Mouse (Mus musculus): ENCODE measurements around the gene Olfr25. TPM values are rescaled to one million over a fixed set of nuclear protein-coding genes. Genes with fewer than 3 reads are reported as not detected.

Olfr25 gene
- total RNA-seq (2021): not detected

DNA sequence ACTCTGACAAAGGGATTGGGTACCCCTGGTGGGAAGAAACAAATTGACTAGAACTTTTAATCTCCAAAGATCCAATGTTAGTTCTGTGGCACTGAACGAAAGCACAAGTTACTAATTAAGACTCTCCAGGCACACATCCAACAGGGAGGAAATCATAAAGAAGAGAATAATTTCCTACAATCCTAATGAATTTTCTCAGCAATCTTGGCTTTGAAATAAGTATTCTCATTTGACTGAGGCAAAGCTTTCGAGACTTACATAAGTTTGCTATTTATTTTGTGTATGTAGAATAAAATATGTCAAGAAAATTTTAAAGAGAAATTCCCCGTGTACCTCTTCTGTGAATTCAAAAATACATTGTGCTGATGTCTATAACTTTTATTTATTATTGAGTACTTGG, at the start of gene Olfr25:
Gene Olfr25, plus strand, starts transcription at position 301 of the 400 bp plus-strand sequence.
- DNase-seq: no peak

DNA sequence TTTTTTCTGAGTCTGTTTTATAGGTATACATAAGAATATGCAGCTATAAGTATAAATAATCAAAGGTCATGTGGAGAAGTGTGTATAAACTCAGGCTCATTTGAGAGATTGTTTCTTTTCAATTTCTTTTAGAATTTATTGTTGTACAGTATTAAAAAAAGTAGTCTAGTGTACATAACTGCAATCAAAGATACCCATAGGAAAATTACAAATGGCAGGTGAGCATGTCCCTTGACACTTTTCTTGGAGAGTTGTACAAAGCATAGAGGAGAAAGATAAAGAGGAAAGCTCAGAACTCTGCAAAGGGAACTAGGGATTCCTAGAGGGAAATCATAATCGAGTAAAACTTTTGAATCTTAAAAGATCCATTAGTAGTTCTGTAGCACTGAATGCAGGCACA, 38.1 kb upstream of the Olfr25 start, which contains the start of gene Olfr896-ps1:
Gene Olfr896-ps1, plus strand, starts transcription at position 301 of the 400 bp plus-strand sequence.
- DNase-seq: no peak

DNA sequence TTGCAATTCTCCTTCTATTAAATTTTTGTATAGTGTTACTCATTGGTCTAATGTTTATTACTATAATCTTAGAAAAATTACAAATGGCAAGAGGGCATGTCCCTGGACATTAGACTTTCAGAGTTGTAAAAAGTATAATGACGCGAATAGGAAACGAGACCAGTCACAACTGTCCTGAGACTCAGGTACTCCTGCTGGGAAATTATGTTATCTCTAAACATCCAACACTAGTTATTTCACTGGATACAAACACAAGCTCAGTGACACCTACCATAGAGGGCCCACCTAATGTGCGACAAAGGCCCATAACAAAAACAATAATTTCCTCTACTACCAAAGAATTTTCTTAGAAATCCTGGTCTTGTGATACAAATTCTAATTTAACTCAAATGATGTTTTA, 19.3 kb downstream of the Olfr25 start, which contains the start of gene Olfr898:
Gene Olfr898, plus strand, starts transcription at position 301 of the 400 bp plus-strand sequence.
- no peak for DNase-seq

DNA sequence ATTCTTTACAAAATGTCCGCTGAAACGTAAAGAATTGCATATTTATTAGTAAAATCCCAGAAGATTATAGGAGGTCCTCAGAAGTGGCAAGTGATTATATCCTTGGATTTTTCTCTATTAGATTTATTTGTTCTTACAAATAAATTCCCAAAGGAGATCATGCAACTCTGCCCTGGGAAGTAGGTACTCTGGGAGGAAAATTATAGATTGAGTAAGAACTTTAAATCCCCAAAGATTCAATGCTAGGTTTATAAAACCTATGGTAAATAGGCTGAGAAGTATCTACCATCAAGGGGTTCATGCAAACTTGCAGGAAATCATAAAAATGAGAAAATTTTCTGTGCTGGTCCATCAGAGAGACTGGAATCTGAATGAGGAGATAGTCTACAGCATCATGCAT, 37.7 kb downstream of the Olfr25 start, which contains the start of gene Olfr250:
Gene Olfr250, plus strand, starts transcription at position 301 of the 400 bp plus-strand sequence.
- DNase-seq: no peak

DNA sequence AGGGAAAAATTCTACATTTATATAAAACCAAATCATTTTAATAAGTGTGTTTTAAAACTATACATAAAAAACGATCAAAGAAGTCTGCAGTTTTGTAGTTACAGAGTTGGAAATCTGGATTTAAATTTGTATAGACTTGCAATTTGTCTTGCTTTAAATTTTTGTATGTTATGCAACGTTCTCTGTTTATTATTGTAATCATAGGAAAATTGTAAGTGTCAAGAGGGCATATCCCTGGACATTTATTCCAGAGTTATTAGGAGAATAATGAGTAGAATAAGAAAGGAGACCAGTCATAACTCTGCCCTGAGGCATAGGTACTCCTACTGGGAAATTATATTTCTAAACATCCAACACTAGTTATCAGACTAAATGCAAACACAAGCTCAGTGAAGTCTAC, 47.9 kb downstream of the Olfr25 start, which contains the start of gene Olfr251:
Gene Olfr251, plus strand, starts transcription at position 301 of the 400 bp plus-strand sequence.
- no peak for DNase-seq

Other genes with a start within 250 kb of the Olfr25 start
- not detected for gene Olfr887, start 245.0 kb upstream of the Olfr25 start, total RNA-seq (2021)
- gene Olfr888, start 220.9 kb upstream of the Olfr25 start, total RNA-seq (2021): not detected
- not detected for gene Olfr889, start 213.9 kb upstream of the Olfr25 start, total RNA-seq (2021)
- gene Olfr890, start 186.5 kb upstream of the Olfr25 start, total RNA-seq (2021): not detected
- gene Olfr891, start 148.2 kb upstream of the Olfr25 start, total RNA-seq (2021): not detected
- gene Olfr893, start 120.7 kb upstream of the Olfr25 start, total RNA-seq (2021): not detected
- gene Olfr894, start 111.0 kb upstream of the Olfr25 start, total RNA-seq (2021): not detected
- gene Olfr143, start 76.3 kb upstream of the Olfr25 start, total RNA-seq (2021): not detected
- gene Olfr895, start 61.2 kb upstream of the Olfr25 start, total RNA-seq (2021): not detected
- gene Olfr896-ps1, start 38.0 kb upstream of the Olfr25 start, total RNA-seq (2021): not detected
- not detected for gene Olfr898, start 19.4 kb downstream of the Olfr25 start, total RNA-seq (2021)
- not detected for gene Olfr250, start 37.8 kb downstream of the Olfr25 start, total RNA-seq (2021)
- not detected for gene Olfr251, start 48.0 kb downstream of the Olfr25 start, total RNA-seq (2021)
- not detected for gene Olfr147, start 72.6 kb downstream of the Olfr25 start, total RNA-seq (2021)
- gene Olfr901, start 100.4 kb downstream of the Olfr25 start, total RNA-seq (2021): not detected
- gene Olfr902, start 118.6 kb downstream of the Olfr25 start, total RNA-seq (2021): not detected
- gene Olfr904, start 134.1 kb downstream of the Olfr25 start, total RNA-seq (2021): not detected
- not detected for gene Olfr905, start 142.0 kb downstream of the Olfr25 start, total RNA-seq (2021)
- gene Olfr906, start 158.0 kb downstream of the Olfr25 start, total RNA-seq (2021): not detected
- not detected for gene Olfr907, start 166.7 kb downstream of the Olfr25 start, total RNA-seq (2021)
- gene Olfr911-ps1, start 192.5 kb downstream of the Olfr25 start, total RNA-seq (2021): not detected
- gene Olfr910, start 208.8 kb downstream of the Olfr25 start, total RNA-seq (2021): not detected

Data from heart, postnatal 4 days (tissue).